Mouse (Mus musculus): ENCODE measurements at regions not wholly inside any gene's neighbourhood (a gene's known extent, or its start where the extent isn't known, plus 50 kb on each side); places are given as distances from the start of the nearest gene placed in this dataset.
A peak's percentile ranks its signal among the peaks of the same experiment; 100 is the strongest.

GRCm38 (mm10) chr9:115548722-115549349, 238.6 kb upstream of the Stt3b start:
- DNase-seq (ENCODE audit: low spot score), result peak; percentile 30

- no peak for DNase-seq (ENCODE audit: low spot score)
Measured at GRCm38 (mm10) chr9:115551080-115551479, 240.9 kb upstream of the Stt3b start.

GRCm38 (mm10) chr9:115551501-115551900, 241.3 kb upstream of the Stt3b start:
- no peak for DNase-seq (ENCODE audit: low spot score)

- no peak for DNase-seq (ENCODE audit: low spot score)
Measured at GRCm38 (mm10) chr9:115558131-115558530, 247.9 kb upstream of the Stt3b start.

- no peak for DNase-seq (ENCODE audit: low spot score)
Measured at GRCm38 (mm10) chr9:115559521-115559920, 249.3 kb upstream of the Stt3b start.

GRCm38 (mm10) chr9:115561207-115561606, 251.0 kb upstream of the Stt3b start:
- DNase-seq (ENCODE audit: low spot score), result no peak

- DNase-seq (ENCODE audit: low spot score), result no peak
Measured at GRCm38 (mm10) chr9:115562783-115563182, 252.6 kb upstream of the Stt3b start.

- DNase-seq (ENCODE audit: low spot score), result no peak
Measured at GRCm38 (mm10) chr9:115564366-115564765, 254.1 kb upstream of the Stt3b start.

- DNase-seq (ENCODE audit: low spot score), result peak; percentile 11
Measured at GRCm38 (mm10) chr9:115568693-115569334, 258.6 kb upstream of the Stt3b start.

GRCm38 (mm10) chr9:115570998-115571397, 260.8 kb upstream of the Stt3b start:
- no peak for DNase-seq (ENCODE audit: low spot score)

- no peak for DNase-seq (ENCODE audit: low spot score)
Measured at GRCm38 (mm10) chr9:115581116-115581515, 270.9 kb upstream of the Stt3b start.

- DNase-seq (ENCODE audit: low spot score), result no peak
Measured at GRCm38 (mm10) chr9:115583548-115583947, 273.3 kb upstream of the Stt3b start.

GRCm38 (mm10) chr9:115584874-115585273, 274.7 kb upstream of the Stt3b start:
- no peak for DNase-seq (ENCODE audit: low spot score)

- DNase-seq (ENCODE audit: low spot score), result no peak
Measured at GRCm38 (mm10) chr9:115592466-115592865, 282.2 kb upstream of the Stt3b start.

GRCm38 (mm10) chr9:115600228-115600627, 290.0 kb upstream of the Stt3b start:
- no peak for DNase-seq (ENCODE audit: low spot score)

GRCm38 (mm10) chr9:115600826-115601225, 290.6 kb upstream of the Stt3b start:
- no peak for DNase-seq (ENCODE audit: low spot score)

- no peak for DNase-seq (ENCODE audit: low spot score)
Measured at GRCm38 (mm10) chr9:115602772-115603171, 292.6 kb upstream of the Stt3b start.

GRCm38 (mm10) chr9:115604450-115604849, 294.2 kb upstream of the Stt3b start:
- no peak for DNase-seq (ENCODE audit: low spot score)

- no peak for DNase-seq (ENCODE audit: low spot score)
Measured at GRCm38 (mm10) chr9:115604968-115605682, 294.9 kb upstream of the Stt3b start.

- no peak for DNase-seq (ENCODE audit: low spot score)
Measured at GRCm38 (mm10) chr9:115607961-115608360, 297.7 kb upstream of the Stt3b start.

GRCm38 (mm10) chr9:115608377-115608776, 298.2 kb upstream of the Stt3b start:
- no peak for DNase-seq (ENCODE audit: low spot score)

- no peak for DNase-seq (ENCODE audit: low spot score)
Measured at GRCm38 (mm10) chr9:115609904-115610303, 299.4 kb upstream of the Gadl1 start.

- no peak for DNase-seq (ENCODE audit: low spot score)
Measured at GRCm38 (mm10) chr9:115611713-115612112, 297.5 kb upstream of the Gadl1 start.

Measured in embryo, embryonic 10 days (tissue).